Mouse (Mus musculus) T-cell, adult 2 months (primary cell): ENCODE results near the gene Gm15517.
"Not testable (repeated sequence)": the region's sequence is repeated elsewhere in the genome, so short reads cannot be mapped to it uniquely, and the experiment has no call there.

Experiments
- DNase-seq: peaks from one replicate; pipeline ENCODE4 v3.0.0; 2022; ENCODE audit warnings: low spot score

Gene Gm15517

DNA sequence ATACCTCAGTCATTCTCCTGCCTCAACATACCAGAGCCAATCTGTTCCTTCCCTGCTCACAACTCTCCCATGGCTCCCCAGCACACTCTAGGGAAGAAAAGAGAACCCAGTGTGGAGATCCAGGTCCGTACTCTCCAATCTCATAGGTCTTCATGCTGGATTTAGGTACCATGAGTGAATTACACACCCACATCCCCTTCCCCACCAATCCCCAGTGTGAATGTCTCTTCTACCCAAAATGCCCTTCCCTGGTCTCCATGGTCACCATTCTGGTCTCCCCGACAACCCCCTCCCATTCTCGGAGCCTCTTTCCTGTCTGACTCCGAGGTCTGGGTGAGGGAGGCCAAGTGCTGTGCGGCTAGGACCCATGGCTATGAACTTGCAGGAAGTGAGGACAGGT lies at the start of gene Gm15517:
TSS of gene Gm15517 (plus strand) at position 301 of the 400 bp plus-strand sequence.
- no peak for DNase-seq

GRCm38 (mm10) chr7:44215645-44216044 lies 45.6 kb upstream of the Gm15517 start, which contains the start of gene Klk1b5:
Gene Klk1b5 (plus strand): TSS chr7:44215945.
- DNase-seq: no peak

GRCm38 (mm10) chr7:44221601-44222000 lies 39.6 kb upstream of the Gm15517 start:
- not testable (repeated sequence) for DNase-seq

- DNase-seq: not testable (repeated sequence)
These were observed 38.9 kb upstream of the Gm15517 start for GRCm38 (mm10) chr7:44222335-44222734.

GRCm38 (mm10) chr7:44225076-44225475 lies 36.2 kb upstream of the Gm15517 start, which contains the start of gene Klk1:
Gene Klk1 (plus strand): TSS chr7:44225360.
- no peak for DNase-seq

- no peak for DNase-seq
These were observed 25.3 kb upstream of the Gm15517 start, which contains the start of gene Gm36864 for GRCm38 (mm10) chr7:44235909-44236308. Gene Gm36864 (plus strand): TSS chr7:44236177.

GRCm38 (mm10) chr7:44239913-44240312 lies 21.3 kb upstream of the Gm15517 start:
- no peak for DNase-seq

DNA sequence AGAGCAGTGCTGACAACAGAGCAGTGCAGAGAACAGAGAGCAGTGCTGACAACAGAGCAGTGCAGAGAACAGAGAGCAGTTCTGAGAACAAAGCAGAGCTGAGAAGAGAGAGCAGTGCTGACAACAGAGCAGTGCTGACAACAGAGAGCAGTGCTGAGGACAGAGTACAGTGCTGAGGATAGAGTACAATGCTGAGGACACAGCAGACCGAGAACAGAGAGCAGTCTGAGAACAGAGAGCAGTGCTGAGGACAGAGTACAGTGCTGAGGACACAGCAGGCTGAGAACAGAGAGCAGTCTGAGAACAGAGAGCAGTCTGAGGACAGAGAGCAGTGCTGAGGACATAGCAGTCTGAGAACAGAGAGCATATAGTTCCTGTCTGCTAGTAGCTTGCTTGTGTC lies 20.5 kb upstream of the Gm15517 start:
- DNase-seq: no peak

- no peak for DNase-seq
These were observed 20.1 kb upstream of the Gm15517 start for GRCm38 (mm10) chr7:44241163-44241562.

DNA sequence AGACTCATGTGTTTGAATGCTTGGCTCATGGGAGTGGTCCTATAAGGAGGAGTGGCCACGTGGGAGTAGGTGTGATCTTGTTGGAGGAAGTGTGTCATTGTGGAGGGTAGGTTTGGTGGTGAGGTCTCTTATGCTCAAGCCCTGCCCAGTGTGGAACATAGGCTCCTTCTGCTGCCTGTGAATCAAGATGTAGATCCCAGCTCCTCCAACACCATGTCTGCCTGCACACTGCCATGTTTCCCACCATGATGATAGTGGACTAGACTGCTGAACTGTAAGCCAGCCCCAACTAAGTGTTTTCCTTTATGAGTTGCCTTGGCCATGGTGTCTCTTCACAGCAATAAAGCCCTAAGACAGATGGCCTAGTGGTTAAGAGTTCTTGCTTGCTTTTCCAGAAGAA lies 17.2 kb upstream of the Gm15517 start:
- no peak for DNase-seq

GRCm38 (mm10) chr7:44246055-44246983 lies 14.9 kb upstream of the Gm15517 start, which contains the start of the genes 1700028J19Rik and 2410002F23Rik:
Gene 1700028J19Rik (minus strand): TSS chr7:44246695.
Gene 2410002F23Rik (plus strand): TSS chr7:44246722.
- peak; percentile 88 for DNase-seq

GRCm38 (mm10) chr7:44246984-44247470 lies 14.2 kb upstream of the Gm15517 start:
- peak; percentile 59 for DNase-seq

DNA sequence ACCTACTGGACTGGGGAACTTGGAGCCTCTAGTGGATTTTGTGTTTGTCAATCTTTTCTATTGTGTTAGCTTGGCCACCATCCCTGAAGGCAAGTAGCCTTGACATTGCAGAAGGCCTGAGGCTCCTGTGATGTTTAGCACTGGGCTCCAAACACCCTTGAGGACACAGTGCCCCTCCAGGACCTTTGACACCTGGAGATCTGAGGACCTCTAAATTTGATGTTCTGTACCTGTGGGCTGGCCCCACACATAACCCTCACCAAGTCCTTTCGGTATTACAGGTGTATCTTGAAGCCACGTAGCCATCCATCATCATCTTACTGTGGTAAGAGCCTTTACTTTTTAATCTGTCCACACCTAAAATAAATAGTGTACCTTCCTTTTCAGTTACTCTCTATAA lies 13.3 kb upstream of the Gm15517 start:
- DNase-seq: no peak

GRCm38 (mm10) chr7:44249248-44249647 lies 12.0 kb upstream of the Gm15517 start:
- no peak for DNase-seq

GRCm38 (mm10) chr7:44250732-44251275 lies 10.4 kb upstream of the Gm15517 start:
- DNase-seq: not testable (repeated sequence)

- DNase-seq: no peak
These were observed 8.1 kb upstream of the Gm15517 start for GRCm38 (mm10) chr7:44253023-44253616.

GRCm38 (mm10) chr7:44254930-44255329 lies 6.3 kb upstream of the Gm15517 start:
- DNase-seq: no peak

DNA sequence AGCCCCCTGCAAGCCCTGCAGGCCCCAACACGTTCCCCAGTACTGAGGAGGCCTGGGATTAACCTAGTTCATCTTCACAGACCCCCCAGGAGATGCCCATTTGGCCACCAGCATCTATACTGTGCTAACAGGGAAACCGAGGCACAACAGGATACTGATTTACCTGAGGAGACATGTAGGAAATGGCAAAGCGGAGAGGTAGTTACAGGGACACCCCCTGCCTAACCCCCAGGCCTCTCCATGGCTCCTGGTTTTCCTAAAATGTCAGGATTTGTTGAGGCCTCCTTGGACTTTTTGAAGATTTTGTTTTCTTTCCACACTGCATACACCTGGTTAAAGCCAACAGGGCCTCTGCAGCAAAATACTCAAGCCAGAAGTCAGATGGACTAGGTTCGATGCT lies 4.0 kb upstream of the Gm15517 start, which contains the start of gene Acp4:
TSS of gene Acp4 (minus strand) at position 101 of the 400 bp plus-strand sequence.
- no peak for DNase-seq

GRCm38 (mm10) chr7:44260410-44260809 lies 837 bp upstream of the Gm15517 start:
- DNase-seq: no peak

- peak; percentile 85 for DNase-seq
These were observed 1.8 kb downstream of the Gm15517 start for GRCm38 (mm10) chr7:44262791-44263643.

- DNase-seq: no peak
These were observed 6.9 kb downstream of the Gm15517 start for GRCm38 (mm10) chr7:44268117-44268516.
